Mouse (Mus musculus): ENCODE data around the gene Gm49361. TPM values are rescaled to one million over a fixed set of nuclear protein-coding genes. Genes with fewer than 3 reads are reported as not detected.

The Gm49361 gene
- total RNA-seq, 2 experiments from 2014 or later, result not detected

DNA sequence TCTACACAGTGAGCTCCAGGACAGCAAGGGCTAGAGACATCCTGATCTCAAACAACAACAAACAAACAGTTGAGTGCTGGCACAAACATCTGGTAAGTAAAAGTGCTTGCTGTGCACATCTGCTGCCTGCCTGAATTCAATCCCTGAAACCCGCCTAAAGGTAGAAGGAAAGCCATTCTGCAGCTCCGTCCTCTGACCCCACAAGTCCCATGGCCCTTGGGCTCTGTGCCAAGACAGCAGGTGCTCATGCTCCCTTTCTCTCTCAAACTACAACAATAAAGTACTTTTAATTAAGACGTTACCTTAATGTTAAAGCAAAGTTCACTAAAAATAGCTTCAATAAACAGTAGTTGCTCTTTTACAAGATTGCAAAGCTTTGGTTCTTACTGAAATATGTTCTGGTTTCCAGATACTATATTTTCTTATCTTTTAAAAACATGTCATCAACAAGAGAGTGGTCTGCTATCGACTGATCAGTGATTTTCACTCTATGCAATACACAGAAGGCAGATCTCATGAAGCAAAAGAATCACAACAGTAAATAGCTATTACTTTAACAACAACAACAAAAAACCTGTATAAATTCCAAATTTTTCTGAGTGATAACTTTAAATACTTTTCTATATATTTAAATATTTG lies 125.2 kb downstream of the Gm49361 start:
- peak; percentile 32 for DNase-seq
- no peak overlapping the region for H3K4me3 ChIP-seq
- no peak for TF ChIP-seq CTCF (IDR thresholded peaks at IDR 0.05)
- intact Hi-C loops (cut with DNase I), result loop anchor here (5.0 kb wide), 1 partner anchor 248 kb away; no protein-coding TSS in a partner anchor
- no peak overlapping the region for H3K27ac ChIP-seq

DNA sequence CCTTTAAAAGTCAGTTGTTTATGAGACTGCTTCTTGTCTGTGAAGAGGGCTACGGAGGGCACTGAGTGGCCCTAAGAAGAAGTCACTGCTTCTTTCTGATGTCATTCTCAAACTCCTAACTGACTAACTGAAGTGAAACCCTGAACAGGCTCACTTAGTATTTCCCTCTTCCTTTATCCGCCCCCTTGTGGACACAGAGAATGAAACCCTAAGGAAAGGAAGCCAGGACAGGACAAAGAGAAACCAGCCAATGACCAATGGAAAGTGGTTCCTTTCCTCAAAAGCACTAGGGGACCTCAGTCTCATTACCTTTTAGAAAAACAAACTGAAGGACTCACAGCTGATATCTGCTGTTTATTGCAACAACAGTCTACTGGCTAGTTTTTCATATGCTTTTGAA lies 126.4 kb downstream of the Gm49361 start:
- intact Hi-C loops (cut with DNase I), result loop anchor here (1.0 kb wide), 1 partner anchor 86 kb away; no protein-coding TSS in a partner anchor
- no peak for DNase-seq

DNA sequence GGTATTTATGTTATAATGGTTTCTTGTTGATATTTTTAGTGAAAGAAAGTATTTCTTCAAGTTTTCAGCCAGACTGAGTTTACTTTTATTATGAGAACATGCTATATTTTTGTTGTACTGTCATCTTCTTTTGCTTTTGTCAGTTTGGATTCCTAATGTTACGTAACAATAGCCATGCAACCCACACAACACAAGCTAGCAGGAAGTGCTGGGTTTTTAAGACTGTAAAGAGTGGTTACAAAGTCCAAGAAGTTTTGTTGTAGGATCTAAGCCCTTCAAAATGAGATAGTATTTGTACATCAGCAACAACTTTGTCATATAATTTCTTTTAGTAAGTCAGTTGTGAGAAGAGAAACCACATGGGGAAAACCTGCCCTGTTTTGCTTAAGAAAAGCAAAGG lies 128.2 kb downstream of the Gm49361 start:
- Histone ChIP-seq H3K4me3 (no peak overlapping the region), H3K27ac (peak overlapping the region; percentile 71)
- no peak for DNase-seq
- intact Hi-C loops (cut with DNase I), result no loop called here
- TF ChIP-seq CTCF (IDR thresholded peaks at IDR 0.05), result no peak

More for the DNA sequence above, 126.4 kb downstream of the Gm49361 start:
- Histone ChIP-seq H3K27ac (no peak overlapping the region), H3K4me3 (no peak overlapping the region)
- peak; percentile 67 for TF ChIP-seq CTCF (IDR thresholded peaks at IDR 0.05)

DNA sequence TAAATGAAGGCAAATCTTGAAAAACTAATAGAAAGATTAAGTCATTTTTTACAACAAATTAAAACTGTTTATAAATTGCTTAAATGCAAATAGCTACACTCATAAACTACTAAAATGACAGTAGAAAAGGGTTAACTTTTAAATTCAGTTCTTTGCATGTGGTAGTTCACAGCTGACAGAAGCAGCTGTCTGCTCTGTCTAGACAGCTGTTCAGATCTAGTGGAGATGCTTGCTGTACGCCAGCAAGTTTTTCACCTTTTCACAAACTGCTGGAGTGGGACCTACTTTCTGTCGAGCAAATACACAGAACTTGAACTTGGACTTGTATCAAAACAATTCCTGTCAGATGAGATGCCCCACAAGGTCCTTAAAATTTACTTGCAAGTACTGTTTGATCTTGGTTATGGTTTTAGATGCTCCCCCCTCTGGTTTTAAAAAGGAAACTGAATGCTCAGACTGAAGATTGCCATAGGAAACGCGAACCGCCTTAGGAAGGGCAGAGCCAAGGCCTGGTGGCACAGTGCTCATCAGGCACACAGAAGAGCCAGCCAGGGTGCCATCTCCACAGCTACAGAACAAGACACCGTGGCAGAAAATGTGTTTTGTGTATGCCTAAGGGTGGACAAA lies 129.5 kb downstream of the Gm49361 start:
- peak; percentile 33 for DNase-seq
- no peak for TF ChIP-seq CTCF (IDR thresholded peaks at IDR 0.05)
- Histone ChIP-seq H3K4me3 (peak overlapping the region; percentile 26), H3K27ac (peak overlapping the region; percentile 71)
- intact Hi-C loops (cut with DNase I), result no loop called here

DNA sequence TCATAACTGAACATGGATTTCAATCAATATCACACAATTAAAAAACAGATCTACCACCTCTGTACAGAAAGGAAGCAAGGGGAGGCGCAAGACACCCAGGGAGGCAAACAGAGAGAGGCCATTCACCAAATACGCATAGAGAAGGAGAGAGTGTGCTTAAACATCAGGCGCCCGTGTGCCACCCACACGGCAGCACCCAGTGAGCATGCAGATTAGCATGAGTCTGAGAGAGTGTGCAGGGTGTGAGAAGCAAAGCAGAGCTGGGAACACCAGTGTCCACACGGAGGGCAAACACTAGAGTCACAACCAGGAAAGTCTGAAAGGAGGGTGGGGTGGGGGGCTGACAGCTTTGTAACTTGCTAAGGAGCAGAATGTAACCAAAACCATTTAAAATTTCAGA lies 130.1 kb downstream of the Gm49361 start:
- intact Hi-C loops (cut with DNase I), result no loop called here
- Histone ChIP-seq H3K4me3 (no peak overlapping the region), H3K27ac (peak overlapping the region; percentile 71)
- TF ChIP-seq CTCF (IDR thresholded peaks at IDR 0.05), result no peak
- no peak for DNase-seq

DNA sequence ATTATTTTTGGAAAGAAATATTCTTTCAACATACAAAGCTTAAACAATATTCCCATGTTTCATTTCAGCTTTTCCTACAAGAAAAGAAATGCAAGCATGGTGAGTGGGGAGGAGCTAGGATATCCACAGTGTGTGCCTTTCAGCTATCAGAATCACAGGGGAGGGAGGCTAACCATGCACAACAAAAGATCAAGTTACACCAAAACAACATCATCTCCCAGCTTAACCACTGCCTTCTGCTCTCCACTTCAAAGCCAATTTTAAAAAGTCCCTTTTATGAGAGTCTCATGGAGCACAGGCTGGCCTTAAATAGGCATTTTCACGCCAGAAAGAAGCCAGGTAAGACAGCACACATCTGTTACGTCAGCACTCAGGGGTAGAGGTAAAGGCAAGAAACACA lies 134.9 kb downstream of the Gm49361 start:
- no peak for DNase-seq

DNA sequence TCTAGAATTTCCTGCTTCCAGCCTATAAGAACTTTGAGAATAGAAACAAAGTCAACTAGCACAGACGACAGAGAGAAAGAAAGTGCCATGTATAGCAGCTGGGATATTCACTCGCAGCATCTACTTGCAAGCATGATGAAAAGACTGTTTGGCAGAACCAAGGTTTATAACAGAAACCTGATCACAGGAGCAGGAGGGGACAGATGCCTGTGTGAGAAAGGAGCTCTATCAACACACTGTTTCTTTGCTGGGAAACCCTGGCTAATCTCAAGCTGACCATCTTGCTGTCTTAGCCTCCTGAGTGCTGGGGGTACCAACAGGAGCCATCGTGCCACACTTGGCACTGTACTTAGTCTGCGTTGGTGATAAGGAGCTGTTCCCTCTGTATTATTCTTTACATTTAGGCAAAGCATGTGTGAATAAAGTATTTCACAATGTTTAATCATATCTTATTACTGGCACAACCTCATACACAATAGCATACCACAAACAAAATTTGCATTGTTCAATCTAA lies 136.0 kb downstream of the Gm49361 start:
- Histone ChIP-seq H3K4me3 (peak overlapping the region; percentile 4), H3K27ac (peak overlapping the region; percentile 70)
- DNase-seq, result no peak
- intact Hi-C loops (cut with DNase I), result loop anchor here (5.0 kb wide), 1 partner anchor 38 kb away; the partner anchor contains the start of gene Eef1akmt1
- no peak for TF ChIP-seq CTCF (IDR thresholded peaks at IDR 0.05)

More for the DNA sequence above, 134.9 kb downstream of the Gm49361 start:
- no peak overlapping the region for H3K4me3 ChIP-seq
- intact Hi-C loops (cut with DNase I), result no loop called here
- peak overlapping the region; percentile 70 for H3K27ac ChIP-seq
- no peak for TF ChIP-seq CTCF (IDR thresholded peaks at IDR 0.05)

DNA sequence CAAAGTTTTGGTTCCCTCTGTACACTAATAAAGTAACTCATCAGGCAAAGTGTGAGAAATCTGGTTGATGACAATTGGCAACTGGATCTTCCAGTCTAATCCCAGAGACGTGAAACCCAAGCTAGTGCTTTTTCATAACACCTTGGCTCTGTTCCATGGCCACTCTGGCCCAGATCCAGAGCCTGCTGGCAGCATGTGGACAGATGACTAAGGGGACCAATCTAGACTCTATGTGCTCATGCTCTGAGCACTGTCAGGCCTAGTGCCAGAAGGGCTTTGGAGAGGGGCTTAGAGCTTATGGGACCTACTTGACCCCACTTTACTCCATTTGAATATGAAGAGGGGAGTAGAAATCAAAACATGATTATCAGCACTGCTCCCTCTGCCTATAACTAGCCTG lies 138.4 kb downstream of the Gm49361 start:
- peak overlapping the region; percentile 22 for H3K4me3 ChIP-seq
- peak overlapping the region; percentile 75 for H3K27ac ChIP-seq
- DNase-seq, result peak; percentile 95
- no peak for TF ChIP-seq CTCF (IDR thresholded peaks at IDR 0.05)
- intact Hi-C loops (cut with DNase I), result loop anchor here (5.0 kb wide), 1 partner anchor 35 kb away; the partner anchor contains the start of gene Eef1akmt1

DNA sequence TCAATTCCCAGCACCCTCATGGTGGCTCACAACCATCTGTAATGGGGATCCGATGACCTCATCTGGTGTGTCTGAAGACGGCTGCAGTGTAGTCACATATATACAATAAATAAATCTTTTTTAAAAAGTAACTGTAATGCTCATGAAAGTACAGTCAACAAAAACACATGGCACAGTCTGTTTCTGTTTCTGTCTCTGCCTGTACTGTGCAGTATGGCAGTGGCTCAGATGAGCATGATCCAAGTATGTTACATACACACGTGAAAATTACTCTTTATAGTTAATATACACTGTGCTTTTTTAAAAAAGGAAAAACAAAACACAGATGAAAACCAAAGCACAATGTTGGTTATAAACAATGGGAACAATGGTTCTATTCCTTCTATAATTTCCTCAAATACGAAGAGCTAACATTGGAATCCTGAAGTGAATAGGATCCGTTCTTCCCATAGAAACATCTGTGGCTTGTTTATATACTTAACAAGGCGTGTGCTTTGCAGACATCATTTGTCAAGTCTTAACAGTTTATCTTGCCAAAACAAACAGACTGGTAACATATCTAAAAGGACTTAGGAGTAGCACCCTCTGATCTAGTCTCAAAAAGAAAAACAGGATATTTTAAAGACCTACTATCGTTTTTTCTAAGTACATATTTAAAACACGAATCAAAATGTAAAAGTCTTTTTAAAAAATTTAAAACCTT lies 139.1 kb downstream of the Gm49361 start:
- DNase-seq, result no peak
- intact Hi-C loops (cut with DNase I), result loop anchor here (5.0 kb wide), 1 partner anchor 35 kb away; the partner anchor contains the start of gene Eef1akmt1
- Histone ChIP-seq H3K27ac (peak overlapping the region; percentile 75), H3K4me3 (peak overlapping the region; percentile 22)
- TF ChIP-seq CTCF (IDR thresholded peaks at IDR 0.05), result no peak

DNA sequence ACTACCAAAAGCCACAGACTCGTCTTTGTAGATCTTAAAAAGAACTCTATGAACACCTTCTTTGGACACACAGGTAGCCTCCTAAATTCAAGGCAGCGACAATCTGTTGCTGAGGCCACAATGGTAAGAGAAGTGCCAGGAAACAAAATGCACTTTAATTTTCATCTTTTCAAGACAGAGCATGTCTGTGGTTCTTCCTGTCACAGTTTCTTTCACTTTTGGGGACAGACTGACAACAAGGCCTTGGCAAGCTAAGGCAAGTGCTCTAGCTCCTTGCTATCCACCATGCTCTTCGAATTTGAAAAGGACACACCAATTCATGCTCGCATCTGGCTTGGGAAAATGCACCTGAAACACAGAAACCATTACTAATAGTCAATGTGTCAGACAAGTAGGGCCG lies 152.6 kb downstream of the Gm49361 start:
- DNase-seq, result no peak
- intact Hi-C loops (cut with DNase I), result no loop called here
- TF ChIP-seq CTCF (IDR thresholded peaks at IDR 0.05), result no peak
- Histone ChIP-seq H3K4me3 (no peak overlapping the region), H3K27ac (no peak overlapping the region)

Other genes with a start within 250 kb of the Gm49361 start
- 1 to 10 TPM in 1 of 2 experiments, under 1 TPM in 1; 0.64 to 1.4 TPM for gene Il17d, start 221.3 kb downstream of the Gm49361 start, total RNA-seq (2021)
- 10 to 100 TPM; 36.1 to 37.1 TPM for gene Eef1akmt1, start 174.5 kb downstream of the Gm49361 start, total RNA-seq (2021)
- 10 to 100 TPM in 1 of 2 experiments, 1 to 10 TPM in 1; 8.4 to 17.8 TPM for gene Xpo4, start 80.7 kb downstream of the Gm49361 start, total RNA-seq (2021)
- gene Lats2, start 12.3 kb upstream of the Gm49361 start, total RNA-seq (2021), result 10 to 100 TPM; 23.7 to 24.2 TPM
- 10 to 100 TPM; 54.8 to 73.6 TPM for gene Sap18, start 52.1 kb upstream of the Gm49361 start, total RNA-seq (2021)
- gene Ska3, start 80.1 kb upstream of the Gm49361 start, total RNA-seq (2021), result not detected
- gene Mrpl57, start 80.1 kb upstream of the Gm49361 start, total RNA-seq (2021), result 10 to 100 TPM; 64.1 to 72.6 TPM
- gene Zdhhc20, start 144.2 kb upstream of the Gm49361 start, total RNA-seq (2021), result 1 to 10 TPM; 3.6 to 5.1 TPM

Measured in gastrocnemius, adult 2 months (tissue).